Mouse (Mus musculus): ENCODE measurements around the gene Kcnj15.

- TF ChIP-seq CTCF (IDR thresholded peaks at IDR 0.05; ENCODE audit: borderline replicate concordance, control insufficient read depth, extremely low read depth, insufficient read depth, low read length, poor library complexity) (no peak), POLR2A (IDR thresholded peaks at IDR 0.05; ENCODE audit: control insufficient read depth, extremely low read depth, insufficient read depth, low read length, poor library complexity) (no peak)
These were observed 44.3 kb downstream of the Kcnj15 start for GRCm38 (mm10) chr16:95301667-95302066.

Data from thymus, adult 2 months (tissue).